Mouse (Mus musculus): ENCODE results near the gene Snx7. TPM values are rescaled to one million over a fixed set of nuclear protein-coding genes. Genes with fewer than 3 reads are reported as not detected.

Gene Snx7
- total RNA-seq, 2 experiments from 2014 or later: 16.0 to 19.0 TPM

- DNase-seq: no peak
These were observed 54.5 kb downstream of the Snx7 start for GRCm38 (mm10) chr3:117814218-117814617.

GRCm38 (mm10) chr3:117812135-117812534 lies 56.6 kb downstream of the Snx7 start:
- DNase-seq: no peak

- DNase-seq: no peak
These were observed 63.0 kb downstream of the Snx7 start for GRCm38 (mm10) chr3:117805782-117806181.

- no peak for DNase-seq
These were observed 74.2 kb downstream of the Snx7 start for GRCm38 (mm10) chr3:117794501-117794900.

GRCm38 (mm10) chr3:117791951-117792350 lies 76.8 kb downstream of the Snx7 start:
- DNase-seq: no peak

- no peak for DNase-seq
These were observed 77.5 kb downstream of the Snx7 start for GRCm38 (mm10) chr3:117791273-117791672.

- DNase-seq: peak; percentile 12
These were observed 79.7 kb downstream of the Snx7 start for GRCm38 (mm10) chr3:117788800-117789693.

- no peak for DNase-seq
These were observed 81.5 kb downstream of the Snx7 start for GRCm38 (mm10) chr3:117787247-117787646.

- no peak for DNase-seq
These were observed 116.5 kb downstream of the Snx7 start for GRCm38 (mm10) chr3:117752151-117752757.

GRCm38 (mm10) chr3:117751665-117752064 lies 117.1 kb downstream of the Snx7 start:
- no peak for DNase-seq

- DNase-seq: no peak
These were observed 119.5 kb downstream of the Snx7 start for GRCm38 (mm10) chr3:117749256-117749655.

GRCm38 (mm10) chr3:117739760-117740159 lies 129.0 kb downstream of the Snx7 start:
- no peak for DNase-seq

- DNase-seq: no peak
These were observed 136.1 kb downstream of the Snx7 start for GRCm38 (mm10) chr3:117732661-117733060.

Small RNAs within 50 kb of the gene (microRNA-seq; reads per million reads assigned to microRNA genes)
- 0 reads per million in 2 experiments for gene Gm24811
